Mouse (Mus musculus) G1E (cell line): Measurements from ENCODE around the gene Ackr1. TPM values are rescaled to one million over a fixed set of nuclear protein-coding genes. Genes with fewer than 3 reads are reported as not detected.

Experiments
- ATAC-seq: 2 replicates; pipeline ENCODE4 v1.8.0; 2016; ENCODE audit warnings: mild to moderate bottlenecking; ENCODE audit not compliant: insufficient number of reproducible peaks, poor library complexity, low FRiP score, severe bottlenecking; ENCODE audit errors: extremely low read depth
- DNase-seq: peaks from one replicate; pipeline ENCODE4 v3.0.0; 2012; ENCODE audit warnings: low spot score
- H3K27me3 ChIP-seq: 2 replicates; pipeline ENCODE4 v1.6.1; 2012; ENCODE audit warnings: mild to moderate bottlenecking, low read length, inconsistent platforms; ENCODE audit not compliant: insufficient read depth
- H3K36me3 ChIP-seq: replicated peaks from 2 replicates; pipeline ENCODE3; 2012; ENCODE audit warnings: mild to moderate bottlenecking, inconsistent platforms
- H3K4me1 ChIP-seq: 2 replicates; pipeline ENCODE4 v1.6.1; 2012; ENCODE audit warnings: low read depth, low read length, inconsistent platforms, mixed read lengths; ENCODE audit not compliant: insufficient read depth
- H3K4me3 ChIP-seq: 2 replicates; pipeline ENCODE4 v1.5.1; 2012; ENCODE audit warnings: low read depth, mild to moderate bottlenecking, inconsistent platforms, low read length, moderate library complexity, mixed read lengths
- H3K9me3 ChIP-seq: replicated peaks from 2 replicates; pipeline ENCODE4 v1.6.1; 2012; ENCODE audit warnings: inconsistent platforms
- CTCF ChIP-seq: IDR thresholded peaks from 2 replicates; pipeline ENCODE4 v1.5.1; 2012; ENCODE audit warnings: low read depth, low read length, inconsistent platforms, mixed read lengths
- GATA1 ChIP-seq: IDR thresholded peaks from 2 replicates; pipeline ENCODE4 v1.6.1; 2012; ENCODE audit warnings: borderline replicate concordance, low read length, inconsistent platforms, mixed read lengths
- GATA2 ChIP-seq: IDR thresholded peaks from 2 replicates; pipeline ENCODE4 v1.6.1; 2012; ENCODE audit warnings: low read depth, low read length, inconsistent platforms, borderline replicate concordance
- POLR2AphosphoS5 ChIP-seq: IDR thresholded peaks from 2 replicates; pipeline ENCODE4 v1.6.1; 2012; ENCODE audit warnings: low read depth, low read length, inconsistent platforms; ENCODE audit not compliant: insufficient replicate concordance
- TAL1 ChIP-seq: conservative IDR thresholded peaks from 2 replicates; pipeline ENCODE4 v1.6.1; 2012; ENCODE audit warnings: low read depth, low read length, inconsistent platforms, mixed read lengths
- polyA plus RNA-seq: library from polyadenylated mRNA; stranded (reverse); fragments of >175 nt; gene quantifications from 2 replicates; pipeline ENCODE4 v1.2.3, GENCODE M21; 2012
- total RNA-seq, 2 experiments: library from RNA; stranded (forward) in 1 of 2; stranded (reverse) in 1 of 2; fragments of 200-1000 nt in 1 of 2; fragments of >200 nt in 1 of 2; fragmentation: Nextera tagmentation in 1 of 2; gene quantifications; 2 replicates each; pipeline ENCODE4 v1.2.3; 2014 to 2017

Gene Ackr1
- total and polyA plus RNA-seq, 3 experiments = not detected

GRCm38 (mm10) chr1:173337008-173337407 is 3.5 kb upstream of the Ackr1 start:
- H3K36me3 ChIP-seq = no peaks in the 10 kb centered on the region
- H3K4me3 ChIP-seq = no peak overlapping the region
- peaks cover 15% of the 10 kb centered on the region; the same call in 1 of the 2 replicates for H3K4me1 ChIP-seq
- no peak for ATAC-seq
- no peak for TF ChIP-seq CTCF
- no peak for TF ChIP-seq POLR2AphosphoS5
- TF ChIP-seq GATA1 = no peak
- no peak for TF ChIP-seq GATA2
- TF ChIP-seq TAL1 = no peak
- H3K9me3 ChIP-seq = peaks cover 50% of the 10 kb centered on the region
- H3K27me3 ChIP-seq = peaks cover 3% of the 10 kb centered on the region; the same call in 1 of the 2 replicates
- no peak for DNase-seq

GRCm38 (mm10) chr1:173335903-173336302 is 2.4 kb upstream of the Ackr1 start:
- Histone ChIP-seq H3K9me3 (peaks cover 47% of the 10 kb centered on the region), H3K4me3 (no peak overlapping the region), H3K36me3 (no peaks in the 10 kb centered on the region), H3K4me1 (peaks cover 15% of the 10 kb centered on the region; the same call in 1 of the 2 replicates), H3K27me3 (peaks cover 3% of the 10 kb centered on the region; the same call in 1 of the 2 replicates)
- TF ChIP-seq CTCF = no peak
- TF ChIP-seq GATA2 = no peak
- TF ChIP-seq TAL1 = no peak
- TF ChIP-seq GATA1 = no peak
- no peak for TF ChIP-seq POLR2AphosphoS5
- no peak for DNase-seq
- ATAC-seq = no peak

- Histone ChIP-seq H3K4me1 (peaks cover 21% of the 10 kb centered on the region; the same call in 1 of the 2 replicates), H3K36me3 (no peaks in the 10 kb centered on the region), H3K9me3 (peaks cover 38% of the 10 kb centered on the region), H3K4me3 (no peak overlapping the region), H3K27me3 (no peaks in the 10 kb centered on the region)
- no peak for ATAC-seq
- no peak for TF ChIP-seq TAL1
- no peak for TF ChIP-seq CTCF
- TF ChIP-seq POLR2AphosphoS5 = no peak
- DNase-seq = no peak
Measured at GRCm38 (mm10) chr1:173332418-173332817, 1.1 kb downstream of the Ackr1 start.

GRCm38 (mm10) chr1:173329743-173330142 is 3.8 kb downstream of the Ackr1 start:
- Histone ChIP-seq H3K36me3 (no peaks in the 10 kb centered on the region), H3K27me3 (no peaks in the 10 kb centered on the region), H3K9me3 (peaks cover 17% of the 10 kb centered on the region), H3K4me3 (no peak overlapping the region), H3K4me1 (peaks cover 15% of the 10 kb centered on the region; the same call in 1 of the 2 replicates)
- no peak for DNase-seq
- no peak for TF ChIP-seq GATA1
- TF ChIP-seq POLR2AphosphoS5 = no peak
- no peak for TF ChIP-seq GATA2
- TF ChIP-seq TAL1 = no peak
- no peak for TF ChIP-seq CTCF
- no peak for ATAC-seq

GRCm38 (mm10) chr1:173329185-173329584 is 4.4 kb downstream of the Ackr1 start:
- H3K27me3 ChIP-seq = no peaks in the 10 kb centered on the region
- no peak overlapping the region for H3K4me3 ChIP-seq
- H3K36me3 ChIP-seq = no peaks in the 10 kb centered on the region
- TF ChIP-seq TAL1 (peak; percentile 34), GATA2 (no peak)
- peaks cover 14% of the 10 kb centered on the region for H3K9me3 ChIP-seq
- peaks cover 13% of the 10 kb centered on the region; the same call in 1 of the 2 replicates for H3K4me1 ChIP-seq
- no peak for DNase-seq
- ATAC-seq = peak; percentile 54

- no peak for TF ChIP-seq POLR2AphosphoS5
- no peak for TF ChIP-seq GATA2
- no peak for TF ChIP-seq TAL1
- TF ChIP-seq CTCF = no peak
- TF ChIP-seq GATA1 = no peak
- Histone ChIP-seq H3K4me1 (peaks cover 12% of the 10 kb centered on the region; the same call in 1 of the 2 replicates), H3K4me3 (no peak overlapping the region), H3K9me3 (peaks cover 13% of the 10 kb centered on the region), H3K36me3 (no peaks in the 10 kb centered on the region), H3K27me3 (no peaks in the 10 kb centered on the region)
- ATAC-seq (no peak), DNase-seq (no peak)
Measured at GRCm38 (mm10) chr1:173328446-173328845, 5.1 kb downstream of the Ackr1 start.
